Mouse (Mus musculus) thymus, adult 2 months (tissue): Measurements from ENCODE around the gene Gnb5. TPM values are rescaled to one million over a fixed set of nuclear protein-coding genes. Genes with fewer than 3 reads are reported as not detected.

Experiments
- DNase-seq: peaks from one replicate; pipeline ENCODE4 v3.0.0; 2021
- H3K27ac ChIP-seq: fragments of 200-500 bp; 2 replicates; pipeline ENCODE4 v1.5.1; 2012; ENCODE audit warnings: low read length, control low read depth; ENCODE audit not compliant: control insufficient read depth, insufficient read depth
- H3K27me3 ChIP-seq: fragments of 200-500 bp; 2 replicates; pipeline ENCODE4 v1.6.1; 2012; ENCODE audit warnings: mild to moderate bottlenecking, low read length, moderate library complexity, mixed read lengths; ENCODE audit not compliant: control insufficient read depth, insufficient read depth
- H3K36me3 ChIP-seq: fragments of 200-500 bp; 2 replicates; pipeline ENCODE4 v1.6.1; 2012; ENCODE audit warnings: mild to moderate bottlenecking, low read length, moderate library complexity; ENCODE audit not compliant: control insufficient read depth, insufficient read depth
- H3K4me1 ChIP-seq: fragments of 200-500 bp; replicated peaks from 2 replicates; pipeline ENCODE4 v1.6.1; 2012; ENCODE audit warnings: low read length; ENCODE audit not compliant: control insufficient read depth, insufficient read depth
- H3K4me3 ChIP-seq: fragments of 200-500 bp; 2 replicates; pipeline ENCODE4 v1.5.1; 2012; ENCODE audit warnings: mild to moderate bottlenecking, low read length, control low read depth, moderate library complexity; ENCODE audit not compliant: control insufficient read depth, insufficient read depth
- CTCF ChIP-seq: fragments of 200-500 bp; IDR thresholded peaks from 2 replicates; pipeline ENCODE4 v1.5.1; 2012; ENCODE audit warnings: mild to moderate bottlenecking, control low read depth, low read length, moderate library complexity, borderline replicate concordance; ENCODE audit not compliant: control insufficient read depth, poor library complexity, insufficient read depth; ENCODE audit errors: extremely low read depth
- POLR2A ChIP-seq: fragments of 200-500 bp; IDR thresholded peaks from 2 replicates; pipeline ENCODE4 v1.6.1; 2012; ENCODE audit warnings: mild to moderate bottlenecking, low read length, control low read depth, moderate library complexity; ENCODE audit not compliant: control insufficient read depth, poor library complexity, insufficient read depth; ENCODE audit errors: extremely low read depth
- WGBS: fragments of 180-500 bp; shearing (Covaris S2); methylation state at CpG from one replicate; pipeline ENCODE4 v1.1.7; 2018; 5-methylcytosine and 5-hydroxymethylcytosine counted together
- polyA plus RNA-seq: library from polyadenylated mRNA; depleted of rRNA; stranded (reverse); fragments of >200 nt; gene quantifications from 2 replicates; pipeline ENCODE4 v1.2.3, GENCODE M21; 2012

Gnb5 gene
- polyA plus RNA-seq, 1 experiment = 7.3 TPM

DNA sequence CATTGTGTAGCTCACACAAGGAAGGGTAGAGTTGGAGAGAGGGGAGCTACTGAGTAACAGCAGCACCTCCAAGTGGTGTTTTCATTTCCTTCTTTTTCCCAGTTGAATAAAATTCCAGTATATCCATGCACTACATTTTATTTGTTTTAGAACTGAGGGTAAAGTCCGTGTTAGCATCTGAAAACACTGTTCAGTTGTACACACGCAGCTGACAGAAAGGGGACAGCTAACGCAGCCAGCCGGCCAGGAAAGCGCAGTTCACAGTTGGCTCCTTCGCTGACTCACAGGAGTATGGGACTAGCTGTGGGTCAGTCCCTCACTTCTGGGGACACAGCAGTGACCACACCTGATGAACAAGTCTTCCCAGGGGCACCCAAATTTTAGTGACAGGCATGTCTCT lies 38.9 kb upstream of the Gnb5 start:
- Histone ChIP-seq H3K4me3 (no peak overlapping the region), H3K36me3 (no peaks in the 10 kb centered on the region), H3K4me1 (peaks cover 2% of the 10 kb centered on the region; the same call in 1 of the 2 replicates), H3K27ac (no peak overlapping the region), H3K27me3 (no peaks in the 10 kb centered on the region)
- 97% methylated on average over 6 of the region's 6 CpGs for WGBS
- no peak for DNase-seq
- TF ChIP-seq CTCF (no peak), POLR2A (no peak)

DNA sequence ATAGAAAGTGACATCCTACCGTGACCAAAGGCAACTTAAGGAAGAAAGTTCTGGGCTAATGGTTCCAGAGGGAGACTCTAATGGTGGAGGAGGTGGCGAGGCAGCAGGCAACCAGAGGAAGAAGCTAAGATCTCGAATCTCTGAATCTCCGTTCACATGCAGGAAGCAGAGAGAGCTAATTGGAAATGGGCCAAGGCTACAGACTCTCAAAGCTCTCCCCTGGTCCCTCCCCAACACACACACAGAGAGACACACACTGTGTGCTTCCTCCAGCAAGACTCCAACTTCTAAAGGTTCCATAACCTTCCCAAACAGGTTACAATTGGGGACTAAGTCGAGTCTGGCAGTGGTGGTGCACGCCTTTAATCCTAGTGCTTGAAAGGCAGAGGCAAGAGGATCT lies 35.7 kb upstream of the Gnb5 start:
- Histone ChIP-seq H3K36me3 (no peaks in the 10 kb centered on the region), H3K4me3 (no peak overlapping the region), H3K4me1 (no peaks in the 10 kb centered on the region), H3K27me3 (no peaks in the 10 kb centered on the region), H3K27ac (no peak overlapping the region)
- DNase-seq = no peak
- TF ChIP-seq POLR2A = no peak
- TF ChIP-seq CTCF = no peak
- WGBS = 55% methylated on average over 6 of the region's 6 CpGs

DNA sequence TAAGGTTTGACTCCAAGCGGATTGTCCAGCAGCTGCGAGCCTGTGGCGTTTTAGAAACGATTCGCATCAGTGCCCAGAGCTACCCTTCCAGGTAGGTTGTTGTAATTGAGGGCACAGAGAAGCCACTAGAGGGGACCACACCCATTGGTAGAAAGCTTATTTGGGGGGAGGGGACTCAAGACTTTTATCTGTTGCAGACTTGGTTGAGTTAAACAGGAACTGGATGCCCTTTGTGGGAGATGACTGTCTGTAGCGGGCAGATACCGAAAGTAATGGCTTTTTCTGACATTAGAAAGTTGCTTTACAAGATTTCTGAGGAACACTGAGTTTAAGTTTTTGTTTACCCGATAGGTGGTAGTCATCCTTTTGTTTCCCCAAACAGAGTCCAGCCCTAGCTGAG lies 34.5 kb upstream of the Gnb5 start:
- WGBS = 92% methylated on average over 8 of the region's 8 CpGs
- Histone ChIP-seq H3K4me1 (no peaks in the 10 kb centered on the region), H3K4me3 (no peak overlapping the region), H3K27me3 (no peaks in the 10 kb centered on the region), H3K36me3 (no peaks in the 10 kb centered on the region), H3K27ac (no peak overlapping the region)
- TF ChIP-seq POLR2A (no peak), CTCF (no peak)
- DNase-seq = no peak

DNA sequence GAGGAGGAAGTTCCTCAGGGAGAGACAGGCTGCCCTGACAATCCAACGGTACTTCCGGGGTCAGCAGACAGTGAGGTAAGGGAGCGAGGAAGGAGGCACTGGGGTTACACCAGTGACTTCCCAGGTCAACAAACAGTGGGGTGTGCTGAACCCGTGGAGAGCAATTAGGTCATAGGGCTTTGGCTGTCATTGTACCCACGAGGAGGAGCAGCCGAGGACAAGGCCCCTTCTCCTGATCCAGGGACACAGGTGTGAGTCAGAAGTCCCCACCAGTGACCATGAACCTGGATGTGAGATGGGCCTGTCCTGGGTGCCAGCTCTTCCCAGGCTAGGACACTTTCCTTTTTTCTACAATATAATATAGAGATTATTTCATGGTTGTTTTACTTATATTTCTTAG lies 32.4 kb upstream of the Gnb5 start:
- TF ChIP-seq POLR2A (no peak), CTCF (no peak)
- 89% methylated on average over 6 of the region's 6 CpGs for WGBS
- Histone ChIP-seq H3K27ac (no peak overlapping the region), H3K27me3 (no peaks in the 10 kb centered on the region), H3K4me1 (no peaks in the 10 kb centered on the region), H3K4me3 (no peak overlapping the region), H3K36me3 (no peaks in the 10 kb centered on the region)
- DNase-seq = no peak

DNA sequence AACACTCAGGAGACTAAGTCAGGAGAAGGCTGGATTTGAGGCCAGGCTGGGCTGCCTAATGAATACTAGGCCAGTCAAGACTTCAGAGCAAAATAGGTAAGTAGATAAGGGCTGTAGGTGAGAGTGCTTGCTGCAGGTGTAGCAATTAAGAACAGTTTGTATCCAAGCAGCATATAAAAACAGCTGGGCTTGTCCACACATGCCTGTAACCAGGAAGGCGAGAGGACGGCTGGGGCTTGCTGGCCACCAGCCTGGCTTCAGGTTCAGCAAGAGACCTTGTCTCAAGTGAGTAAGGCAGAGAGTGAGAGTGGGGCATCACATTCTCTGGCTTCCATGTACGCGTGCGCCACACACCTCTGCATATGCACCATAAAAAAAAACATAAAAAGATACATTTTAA lies 31.6 kb upstream of the Gnb5 start:
- Histone ChIP-seq H3K36me3 (no peaks in the 10 kb centered on the region), H3K27ac (no peak overlapping the region)
- WGBS = 92% methylated on average over 5 of the region's 5 CpGs

DNA sequence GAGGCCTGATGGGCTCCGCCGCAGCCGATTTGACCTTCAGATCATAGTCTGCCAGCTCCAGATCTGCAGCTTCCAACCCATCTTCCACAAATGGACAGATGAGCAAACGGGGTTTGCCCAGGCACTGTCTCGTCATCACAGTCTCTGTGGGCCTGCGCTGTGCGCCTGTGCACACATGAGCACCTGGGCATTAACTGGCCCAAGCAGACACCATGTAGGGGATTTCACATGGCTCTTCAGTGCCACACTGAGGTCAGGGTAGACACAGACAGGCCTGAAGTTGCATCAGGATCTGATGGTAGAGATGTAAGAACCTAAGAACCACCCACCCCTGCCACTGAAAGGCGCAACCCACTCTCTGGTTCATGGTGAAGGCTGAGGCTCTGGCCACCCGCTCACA lies 31.0 kb upstream of the Gnb5 start:
- no peaks in the 10 kb centered on the region for H3K36me3 ChIP-seq
- 96% methylated on average over 9 of the region's 9 CpGs for WGBS
- no peak overlapping the region for H3K27ac ChIP-seq
- no peak overlapping the region for H3K4me3 ChIP-seq
- no peaks in the 10 kb centered on the region for H3K27me3 ChIP-seq
- no peak for DNase-seq
- TF ChIP-seq CTCF (no peak), POLR2A (no peak)
- no peaks in the 10 kb centered on the region for H3K4me1 ChIP-seq

More for the DNA sequence above, 31.6 kb upstream of the Gnb5 start:
- H3K27me3 ChIP-seq = no peaks in the 10 kb centered on the region
- no peaks in the 10 kb centered on the region for H3K4me1 ChIP-seq
- no peak overlapping the region for H3K4me3 ChIP-seq
- DNase-seq = no peak
- TF ChIP-seq POLR2A (no peak), CTCF (no peak)

DNA sequence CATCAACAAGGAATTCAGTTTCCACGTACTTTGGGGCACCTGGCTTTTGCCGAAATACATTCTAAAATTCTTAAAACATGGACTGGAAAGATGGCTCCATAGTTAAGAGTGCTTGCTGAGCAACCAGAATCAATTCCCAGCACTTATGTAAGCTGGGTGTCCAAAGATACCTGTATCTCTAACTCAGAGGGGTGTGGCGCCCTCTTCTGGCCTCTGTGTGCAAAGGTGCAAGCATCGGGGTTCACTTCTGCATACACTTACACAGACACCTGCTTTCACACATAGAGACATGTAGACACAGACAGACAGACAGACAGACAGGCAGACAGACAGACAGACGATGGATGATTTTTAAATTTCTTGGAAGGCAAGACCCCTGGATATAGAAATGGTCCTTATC lies 25.3 kb upstream of the Gnb5 start:
- no peaks in the 10 kb centered on the region for H3K27me3 ChIP-seq
- H3K36me3 ChIP-seq = no peaks in the 10 kb centered on the region
- DNase-seq = peak; percentile 58
- TF ChIP-seq CTCF (no peak), POLR2A (no peak)
- H3K4me1 ChIP-seq = no peaks in the 10 kb centered on the region
- H3K4me3 ChIP-seq = no peak overlapping the region
- H3K27ac ChIP-seq = no peak overlapping the region
- WGBS = 83% methylated on average over 5 of the region's 5 CpGs
